ENCODE assay signal across 8 mouse cellular contexts in genomic region chr15:79658531-79659375, GRCm38 (mm10). TPM values are rescaled to one million over a fixed set of nuclear protein-coding genes. Genes with fewer than 3 reads are reported as not detected.
A peak's percentile ranks its signal among the peaks of the same experiment; 100 is the strongest.
DNase-seq lines count a peak whose midpoint lies in the region; ATAC-seq and TF ChIP-seq lines count a peak whose summit lies in the region.

TSS of gene Fam227a (minus strand) at chr15:79658956.
TSS of gene Cby1 (plus strand) at chr15:79659199.

- peak within 1 kb of the TSS; percentile 83 for H3K4me2 ChIP-seq in forebrain, postnatal 0 days (ENCODE audit: low read depth)
- H3K4me2 ChIP-seq in lung, embryonic 16.5 days (ENCODE audit: low read depth, low read length): peak within 1 kb of the TSS; percentile 97

- H3K4me1 ChIP-seq in G1E (ENCODE audit: insufficient read depth, low read depth, low read length): peaks cover 26% of the 10 kb centered on the region
- H3K4me1 ChIP-seq in forebrain, postnatal 0 days (ENCODE audit: insufficient read depth): peaks cover 4% of the 10 kb centered on the region; the same call in 1 of the 2 replicates
- H3K4me1 ChIP-seq in lung, embryonic 16.5 days (replicated peaks; ENCODE audit: control insufficient read depth, insufficient read depth, low read length): peaks cover 5% of the 10 kb centered on the region

- peak; percentile 34; the same call in 1 of the 2 replicates for ATAC-seq in G1E (ENCODE audit: extremely low read depth, insufficient number of reproducible peaks, low FRiP score, poor library complexity, severe bottlenecking)
- ATAC-seq in forebrain, postnatal 0 days: peak; percentile 90
- ATAC-seq in hematopoietic stem cell, adult 5-6 weeks (replicated peaks in 1 of 2; ENCODE audit: insufficient read depth in 1 of 2, low FRiP score in 2 of 2, low TSS enrichment in 1 of 2, low read depth in 1 of 2, poor library complexity in 2 of 2, severe bottlenecking in 2 of 2): peak; percentile 82 to 91
- ATAC-seq in lung, embryonic 16.5 days (ENCODE audit: low read depth): peak; percentile 92

- peak within 1 kb of the TSS; percentile 88 for H3K9ac ChIP-seq in forebrain, postnatal 0 days
- H3K9ac ChIP-seq in lung, embryonic 16.5 days (ENCODE audit: low read length): peak within 1 kb of the TSS; percentile 90

- H3K4me3 ChIP-seq in G1E (ENCODE audit: low read depth, low read length): peak within 1 kb of the TSS; percentile 86
- H3K4me3 ChIP-seq in forebrain, postnatal 0 days (ENCODE audit: low read depth, low read length): peak within 1 kb of the TSS; percentile 88
- peak within 1 kb of the TSS; percentile 85 for H3K4me3 ChIP-seq in lung, embryonic 16.5 days (ENCODE audit: low read length)

- peak within 1 kb of the TSS; percentile 99 for H3K27ac ChIP-seq in forebrain, postnatal 0 days (ENCODE audit: low read depth, low read length)
- H3K27ac ChIP-seq in lung, embryonic 16.5 days (ENCODE audit: low read length): peak within 1 kb of the TSS; percentile 88

- no peak for TF ChIP-seq CTCF in G1E (IDR thresholded peaks at IDR 0.05; ENCODE audit: low read depth, low read length)
- no peak for TF ChIP-seq CTCF in forebrain, postnatal 0 days (IDR thresholded peaks at IDR 0.05; ENCODE audit: low read depth)

- H3K9me3 ChIP-seq in G1E (replicated peaks): 0 out of 2 replicates have a peak, but pooled peaks cover 2% of the 10 kb centered on the region
- no peaks in the 10 kb centered on the region for H3K9me3 ChIP-seq in forebrain, postnatal 0 days (ENCODE audit: low read length)
- no peaks in the 10 kb centered on the region for H3K9me3 ChIP-seq in lung, embryonic 16.5 days (ENCODE audit: control insufficient read depth, low read length)

- peaks cover 3% of the 10 kb centered on the region; the same call in 1 of the 2 replicates for H3K27me3 ChIP-seq in G1E (ENCODE audit: insufficient read depth, low read length)
- no peaks in the 10 kb centered on the region for H3K27me3 ChIP-seq in forebrain, postnatal 0 days (ENCODE audit: insufficient read depth, low read length)
- no peaks in the 10 kb centered on the region for H3K27me3 ChIP-seq in lung, embryonic 16.5 days (ENCODE audit: control insufficient read depth, insufficient read depth, low read depth, low read length)

- H3K36me3 ChIP-seq in G1E (replicated peaks): peaks cover 32% of the 10 kb centered on the region
- peaks cover 13% of the 10 kb centered on the region for H3K36me3 ChIP-seq in forebrain, postnatal 0 days (ENCODE audit: insufficient read depth)
- H3K36me3 ChIP-seq in lung, embryonic 16.5 days (ENCODE audit: control insufficient read depth, insufficient read depth, low read length): 0 out of 2 replicates have a peak, but pooled peaks cover 2% of the 10 kb centered on the region

- DNase-seq in G1E (ENCODE audit: low spot score): peak; percentile 81
- peak; percentile 95 to 98 for DNase-seq in cerebellum, adult 18-20 months
- peak; percentile 98 for DNase-seq in forebrain, postnatal 0 days
- DNase-seq in layer of hippocampus, adult 9-10 months (ENCODE audit: low spot score): peak; percentile 89
- DNase-seq in ovary, postnatal 10 days (ENCODE audit: low spot score): peak; percentile 99
- DNase-seq in thymus, postnatal 10 days (ENCODE audit: low spot score in 2 of 2): peak; percentile 89 to 93

- WGBS in forebrain, postnatal 0 days: 1% methylated on average over 55 of the region's 55 CpGs
- under 1% methylated on average over 55 of the region's 55 CpGs for WGBS in lung, embryonic 16.5 days

RNA-seq across cellular contexts. Expression of gene Fam227a, which starts in this region (rescaled TPM):
- total RNA-seq in G1E (2014; fragmentation: Nextera tagmentation) (0.90 and 3.4 TPM in 2 replicates), G1E (2017) (1.2 and 2.1 TPM in 2 replicates)
- polyA plus RNA-seq in G1E (2012): 0.11 and 0.13 TPM in 2 replicates
- total RNA-seq in forebrain, postnatal 0 days (2014; rRNA removed): 17.1 and 25.7 TPM in 2 replicates
- polyA plus RNA-seq in forebrain, postnatal 0 days (2015; fragmentation: Nextera tagmentation; extraction: Ambion mirVana): 1.0 and 1.9 TPM in 2 replicates
- total RNA-seq in hematopoietic stem cell, adult 5-6 weeks (2017): 0.44 and 1.7 TPM in 2 replicates
- polyA plus RNA-seq in lung, embryonic 16.5 days (2015; fragmentation: Nextera tagmentation; extraction: Ambion mirVana): 1.4 and 1.8 TPM in 2 replicates

RNA-seq across cellular contexts. Expression of gene Cby1, which starts in this region (rescaled TPM):
- total RNA-seq in G1E (2014; fragmentation: Nextera tagmentation) (9.9 and 18.5 TPM in 2 replicates), G1E (2017) (44.7 and 54.5 TPM in 2 replicates)
- polyA plus RNA-seq in G1E (2012): 98.0 and 113 TPM in 2 replicates
- total RNA-seq in forebrain, postnatal 0 days (2014; rRNA removed): 70.3 and 107 TPM in 2 replicates
- polyA plus RNA-seq in forebrain, postnatal 0 days (2015; fragmentation: Nextera tagmentation; extraction: Ambion mirVana): 117 and 119 TPM in 2 replicates
- 33.0 and 75.0 TPM in 2 replicates for total RNA-seq in hematopoietic stem cell, adult 5-6 weeks (2017)
- 72.4 and 73.0 TPM in 2 replicates for polyA plus RNA-seq in lung, embryonic 16.5 days (2015; fragmentation: Nextera tagmentation; extraction: Ambion mirVana)

Comparison
In these comparisons a context has a peak if more than half of its experiments do, and no peak if none do; other contexts are left out.
1. Peak in every context shown above with its lines: DNase-seq, ATAC-seq, H3K4me3 ChIP-seq and H3K27ac ChIP-seq.
2. ATAC-seq: peak in every context shown above with its lines; median percentile 92 in lung, embryonic 16.5 days; 90 in forebrain, postnatal 0 days; 86 in hematopoietic stem cell, adult 5-6 weeks; 34 in G1E.